Mouse (Mus musculus) kidney, adult 2 months (tissue): ENCODE measurements at regions not wholly inside any gene's neighbourhood (a gene's known extent, or its start where the extent isn't known, plus 50 kb on each side); places are given as distances from the start of the nearest gene placed in this dataset.

Experiments used
- CTCF ChIP-seq: fragments of 200-500 bp; conservative IDR thresholded peaks from 2 replicates; pipeline ENCODE4 v1.5.1; 2011; ENCODE audit warnings: low read depth, mild to moderate bottlenecking, control low read depth, low read length, moderate library complexity, mixed read lengths; ENCODE audit not compliant: insufficient read depth, insufficient read length
- POLR2A ChIP-seq: fragments of 200-500 bp; IDR thresholded peaks from one replicate; pipeline ENCODE4 v1.6.1; 2011; ENCODE audit warnings: low read depth, low read length, control low read depth

- TF ChIP-seq CTCF (no peak), POLR2A (no peak)
These were observed 308.9 kb upstream of the Pdzrn3 start for GRCm38 (mm10) chr6:101686578-101686977.
